Mouse (Mus musculus): ENCODE measurements at regions not wholly inside any gene's neighbourhood (a gene's known extent, or its start where the extent isn't known, plus 50 kb on each side); places are given as distances from the start of the nearest gene placed in this dataset.

DNA sequence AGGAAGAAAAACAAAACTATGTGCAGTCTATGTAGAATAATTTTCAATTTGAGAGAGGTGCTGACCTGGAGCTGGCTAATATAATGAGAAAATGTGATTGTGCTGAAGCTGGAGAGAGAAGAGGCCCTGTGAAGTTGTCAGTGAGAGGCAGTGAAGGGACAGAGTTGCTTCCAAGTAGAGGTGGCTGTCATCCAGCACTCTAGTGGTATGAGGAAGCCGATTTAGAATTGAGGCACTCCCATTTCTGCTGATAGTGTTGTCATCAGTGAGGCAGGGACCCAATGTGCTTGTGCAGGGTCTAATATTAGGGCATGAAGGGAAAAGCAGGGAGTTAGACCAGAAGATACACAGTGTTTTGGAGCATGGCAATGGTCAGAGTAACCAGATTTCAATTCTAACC, 2845.4 kb upstream of the Lrrc6 start:
- H3K27ac ChIP-seq: no peak overlapping the region
- ATAC-seq: no peak
- H3K36me3 ChIP-seq: no peaks in the 10 kb centered on the region
- no peaks in the 10 kb centered on the region for H3K9me3 ChIP-seq
- no peak overlapping the region for H3K4me2 ChIP-seq (replicated peaks)
- no peaks in the 10 kb centered on the region for H3K27me3 ChIP-seq (replicated peaks)
- no peak overlapping the region for H3K4me3 ChIP-seq (replicated peaks)
- 90% methylated on average over 1 of the region's 1 CpGs for WGBS
- H3K9ac ChIP-seq: no peak overlapping the region
- no peaks in the 10 kb centered on the region for H3K4me1 ChIP-seq (replicated peaks)

GRCm38 (mm10) chr15:69342759-69343158, 2842.0 kb upstream of the Lrrc6 start:
- Histone ChIP-seq H3K4me1 (replicated peaks) (no peaks in the 10 kb centered on the region), H3K9me3 (no peaks in the 10 kb centered on the region), H3K36me3 (no peaks in the 10 kb centered on the region), H3K4me3 (replicated peaks) (no peak overlapping the region), H3K27me3 (replicated peaks) (no peaks in the 10 kb centered on the region), H3K4me2 (replicated peaks) (no peak overlapping the region), H3K9ac (no peak overlapping the region), H3K27ac (no peak overlapping the region)
- ATAC-seq: no peak
- WGBS: 80% methylated on average over 2 of the region's 2 CpGs

GRCm38 (mm10) chr15:69336491-69336890, 2835.8 kb upstream of the Lrrc6 start:
- no peak for ATAC-seq
- Histone ChIP-seq H3K4me3 (replicated peaks) (no peak overlapping the region), H3K36me3 (no peaks in the 10 kb centered on the region), H3K27me3 (replicated peaks) (no peaks in the 10 kb centered on the region), H3K9ac (no peak overlapping the region), H3K27ac (no peak overlapping the region), H3K4me1 (replicated peaks) (no peaks in the 10 kb centered on the region), H3K4me2 (replicated peaks) (no peak overlapping the region), H3K9me3 (no peaks in the 10 kb centered on the region)
- 49% methylated on average over 2 of the region's 2 CpGs for WGBS

GRCm38 (mm10) chr15:69326537-69326936, 2825.8 kb upstream of the Lrrc6 start:
- H3K4me1 ChIP-seq (replicated peaks): no peaks in the 10 kb centered on the region
- no peaks in the 10 kb centered on the region for H3K27me3 ChIP-seq (replicated peaks)
- H3K4me2 ChIP-seq (replicated peaks): no peak overlapping the region
- no peaks in the 10 kb centered on the region for H3K36me3 ChIP-seq
- ATAC-seq: no peak
- H3K27ac ChIP-seq: no peak overlapping the region
- H3K4me3 ChIP-seq (replicated peaks): no peak overlapping the region
- no peaks in the 10 kb centered on the region for H3K9me3 ChIP-seq
- no peak overlapping the region for H3K9ac ChIP-seq

DNA sequence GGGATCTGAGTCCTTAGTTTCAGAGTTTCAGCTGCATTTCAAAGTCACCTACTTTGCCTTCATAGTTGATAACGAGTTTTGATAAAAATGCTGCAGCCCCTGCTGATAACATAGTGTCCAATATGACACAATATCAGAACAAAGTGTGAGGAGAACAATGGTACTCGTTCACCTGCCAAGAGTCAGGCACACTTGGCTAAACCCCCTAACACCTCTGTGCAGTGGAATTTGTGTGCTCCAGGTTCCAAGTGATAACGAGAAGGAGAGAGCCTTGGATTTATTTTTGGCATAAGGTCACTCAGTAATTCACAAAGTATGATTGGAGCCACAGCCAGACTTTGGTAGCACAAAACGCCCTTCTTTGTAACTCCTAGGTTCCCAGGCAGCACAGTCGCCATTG, 2802.4 kb upstream of the Lrrc6 start:
- no peak for ATAC-seq
- no peak overlapping the region for H3K27ac ChIP-seq
- H3K36me3 ChIP-seq: no peaks in the 10 kb centered on the region
- no peaks in the 10 kb centered on the region for H3K4me1 ChIP-seq (replicated peaks)
- no peaks in the 10 kb centered on the region for H3K27me3 ChIP-seq (replicated peaks)
- WGBS: 70% methylated on average over 5 of the region's 5 CpGs
- no peak overlapping the region for H3K9ac ChIP-seq
- no peaks in the 10 kb centered on the region for H3K9me3 ChIP-seq
- no peak overlapping the region for H3K4me3 ChIP-seq (replicated peaks)
- H3K4me2 ChIP-seq (replicated peaks): no peak overlapping the region

DNA sequence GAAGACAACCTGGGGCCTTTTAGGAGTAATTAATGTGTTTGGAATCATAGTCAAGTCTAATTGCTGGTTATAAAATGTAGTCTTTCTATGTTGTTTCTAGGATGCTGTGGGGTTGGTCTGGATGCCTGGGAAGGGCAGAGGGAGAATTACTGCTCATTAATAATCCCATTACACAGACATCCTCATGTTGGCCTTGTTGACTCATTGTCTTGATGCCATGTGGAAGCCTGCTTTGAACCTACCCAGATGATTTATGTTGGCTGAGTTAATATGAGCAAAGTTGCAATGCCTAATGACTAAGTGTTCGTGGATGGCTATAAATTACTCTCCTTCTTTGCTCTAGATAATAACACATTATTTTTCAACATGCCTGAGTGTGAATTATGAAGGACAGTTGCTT, 2790.6 kb upstream of the Lrrc6 start:
- Histone ChIP-seq H3K36me3 (no peaks in the 10 kb centered on the region), H3K9me3 (no peaks in the 10 kb centered on the region), H3K9ac (no peak overlapping the region), H3K4me1 (replicated peaks) (no peaks in the 10 kb centered on the region), H3K4me2 (replicated peaks) (no peak overlapping the region), H3K27ac (no peak overlapping the region), H3K4me3 (replicated peaks) (no peak overlapping the region), H3K27me3 (replicated peaks) (no peaks in the 10 kb centered on the region)
- no peak for ATAC-seq
- WGBS: 35% methylated on average over 1 of the region's 1 CpGs

GRCm38 (mm10) chr15:69275546-69276255, 2775.0 kb upstream of the Lrrc6 start:
- Histone ChIP-seq H3K4me2 (replicated peaks) (no peak overlapping the region), H3K4me3 (replicated peaks) (no peak overlapping the region), H3K36me3 (no peaks in the 10 kb centered on the region), H3K4me1 (replicated peaks) (no peaks in the 10 kb centered on the region), H3K27ac (no peak overlapping the region), H3K27me3 (replicated peaks) (no peaks in the 10 kb centered on the region), H3K9ac (no peak overlapping the region), H3K9me3 (no peaks in the 10 kb centered on the region)
- no peak for ATAC-seq

- no peaks in the 10 kb centered on the region for H3K36me3 ChIP-seq
- H3K27ac ChIP-seq: no peak overlapping the region
- no peak for ATAC-seq
- H3K4me2 ChIP-seq (replicated peaks): no peak overlapping the region
- H3K9ac ChIP-seq: no peak overlapping the region
- no peaks in the 10 kb centered on the region for H3K27me3 ChIP-seq (replicated peaks)
- H3K4me3 ChIP-seq (replicated peaks): no peak overlapping the region
- no peaks in the 10 kb centered on the region for H3K9me3 ChIP-seq
- H3K4me1 ChIP-seq (replicated peaks): no peaks in the 10 kb centered on the region
- WGBS: 63% methylated on average over 8 of the region's 8 CpGs
Observed at GRCm38 (mm10) chr15:69274225-69274766, 2773.6 kb upstream of the Lrrc6 start.

DNA sequence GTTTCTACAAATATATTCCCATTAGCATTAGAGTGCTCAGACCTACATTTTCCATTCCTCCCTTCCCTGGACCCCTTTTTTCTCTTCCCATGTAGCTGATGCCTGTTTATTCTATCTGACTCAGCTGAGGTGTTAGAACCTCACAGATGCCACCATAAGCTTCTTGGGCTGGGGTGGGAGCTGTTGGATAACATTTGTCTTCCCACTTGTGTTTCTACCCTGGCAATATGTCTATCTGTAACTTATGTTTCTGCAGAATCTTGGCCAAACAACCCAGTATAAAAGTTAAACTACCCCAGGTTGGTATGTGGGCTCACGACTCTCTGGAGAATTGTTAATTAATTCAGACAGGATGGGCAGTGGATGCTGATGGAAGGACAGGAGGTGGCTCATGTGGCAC, 2772.8 kb upstream of the Lrrc6 start:
- no peaks in the 10 kb centered on the region for H3K4me1 ChIP-seq (replicated peaks)
- no peak overlapping the region for H3K9ac ChIP-seq
- no peak overlapping the region for H3K4me3 ChIP-seq (replicated peaks)
- H3K36me3 ChIP-seq: no peaks in the 10 kb centered on the region
- H3K9me3 ChIP-seq: no peaks in the 10 kb centered on the region
- H3K27me3 ChIP-seq (replicated peaks): no peaks in the 10 kb centered on the region
- no peak overlapping the region for H3K4me2 ChIP-seq (replicated peaks)
- WGBS: 74% methylated on average over 1 of the region's 1 CpGs
- no peak for ATAC-seq
- H3K27ac ChIP-seq: no peak overlapping the region

DNA sequence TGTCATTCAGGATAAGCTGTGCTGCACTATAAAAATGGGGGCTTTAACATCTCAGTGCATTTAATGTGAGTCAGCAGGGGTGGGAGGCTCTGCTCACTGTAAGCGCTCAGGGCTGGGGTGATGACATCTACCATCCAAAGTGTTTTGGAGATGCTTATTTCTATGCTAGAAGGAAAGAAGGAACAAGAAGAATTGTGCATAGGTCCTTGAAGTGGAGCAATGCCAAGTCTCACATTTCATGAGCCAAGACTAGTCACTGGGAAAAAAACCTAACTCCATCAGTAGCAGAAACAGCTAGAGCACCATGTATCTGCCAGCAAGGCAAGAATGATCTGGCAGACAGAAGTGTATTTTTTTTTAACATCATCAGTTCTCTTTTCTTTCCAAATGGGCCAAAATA, 2761.2 kb upstream of the Lrrc6 start:
- no peaks in the 10 kb centered on the region for H3K9me3 ChIP-seq
- no peaks in the 10 kb centered on the region for H3K27me3 ChIP-seq (replicated peaks)
- no peak overlapping the region for H3K4me3 ChIP-seq (replicated peaks)
- H3K36me3 ChIP-seq: no peaks in the 10 kb centered on the region
- H3K9ac ChIP-seq: no peak overlapping the region
- H3K4me2 ChIP-seq (replicated peaks): no peak overlapping the region
- ATAC-seq: no peak
- 79% methylated on average over 1 of the region's 1 CpGs for WGBS
- H3K4me1 ChIP-seq (replicated peaks): no peaks in the 10 kb centered on the region
- H3K27ac ChIP-seq: no peak overlapping the region

- ATAC-seq: no peak
- no peak overlapping the region for H3K4me3 ChIP-seq (replicated peaks)
- 48% methylated on average over 3 of the region's 3 CpGs for WGBS
Observed at GRCm38 (mm10) chr15:69257161-69257778, 2756.6 kb upstream of the Lrrc6 start.

DNA sequence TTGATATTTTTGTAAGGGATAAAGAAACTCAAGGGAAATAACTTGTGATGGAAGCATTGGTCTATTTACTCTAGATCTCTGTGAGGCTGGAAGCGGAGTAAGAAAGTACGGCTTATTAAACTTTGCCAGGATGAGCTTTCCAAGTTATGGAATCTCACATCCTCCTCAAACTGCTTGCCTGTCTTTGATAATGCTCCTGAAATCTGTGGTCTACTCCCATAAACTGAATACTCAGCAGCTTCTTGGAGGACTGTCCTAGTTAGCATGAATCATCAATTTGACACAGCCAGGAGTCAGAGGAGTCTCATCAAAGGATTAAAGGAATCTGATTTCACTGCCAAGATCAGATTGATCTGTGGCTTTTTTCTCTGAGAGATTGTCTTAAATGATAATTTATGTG, 2753.0 kb upstream of the Lrrc6 start:
- Histone ChIP-seq H3K4me1 (replicated peaks) (no peaks in the 10 kb centered on the region), H3K4me2 (replicated peaks) (no peak overlapping the region), H3K9ac (no peak overlapping the region), H3K27ac (no peak overlapping the region), H3K4me3 (replicated peaks) (no peak overlapping the region), H3K9me3 (no peaks in the 10 kb centered on the region), H3K36me3 (no peaks in the 10 kb centered on the region), H3K27me3 (replicated peaks) (no peaks in the 10 kb centered on the region)
- ATAC-seq: no peak
- 90% methylated on average over 2 of the region's 2 CpGs for WGBS

More at GRCm38 (mm10) chr15:69257161-69257778, 2756.6 kb upstream of the Lrrc6 start:
- no peaks in the 10 kb centered on the region for H3K27me3 ChIP-seq (replicated peaks)
- no peaks in the 10 kb centered on the region for H3K36me3 ChIP-seq
- no peak overlapping the region for H3K9ac ChIP-seq
- H3K27ac ChIP-seq: no peak overlapping the region
- no peaks in the 10 kb centered on the region for H3K9me3 ChIP-seq
- H3K4me1 ChIP-seq (replicated peaks): no peaks in the 10 kb centered on the region
- no peak overlapping the region for H3K4me2 ChIP-seq (replicated peaks)

GRCm38 (mm10) chr15:69252095-69252494, 2751.4 kb upstream of the Lrrc6 start:
- no peaks in the 10 kb centered on the region for H3K27me3 ChIP-seq (replicated peaks)
- H3K4me2 ChIP-seq (replicated peaks): no peak overlapping the region
- 81% methylated on average over 3 of the region's 3 CpGs for WGBS
- no peaks in the 10 kb centered on the region for H3K9me3 ChIP-seq
- no peaks in the 10 kb centered on the region for H3K36me3 ChIP-seq
- no peak overlapping the region for H3K4me3 ChIP-seq (replicated peaks)
- no peak overlapping the region for H3K27ac ChIP-seq
- ATAC-seq: no peak
- H3K9ac ChIP-seq: no peak overlapping the region
- H3K4me1 ChIP-seq (replicated peaks): no peaks in the 10 kb centered on the region

Measured in intestine, embryonic 15.5 days (tissue).